Mouse (Mus musculus) forebrain, embryonic 15.5 days (tissue): ENCODE measurements around the gene Fam168a. TPM values are rescaled to one million over a fixed set of nuclear protein-coding genes. Genes with fewer than 3 reads are reported as not detected.

Experiments used
- ATAC-seq: fragments of 200-750 bp; cut with Nextera tagmentation; replicated peaks from 2 replicates; pipeline ENCODE4 v1.8.0; 2017; ENCODE audit warnings: mild to moderate bottlenecking, moderate TSS enrichment, moderate library complexity
- H3K27ac ChIP-seq: fragments of 300-500 bp; sonication (generic); replicated peaks from 2 replicates; pipeline ENCODE4 v1.5.1; 2015; ENCODE audit warnings: mild to moderate bottlenecking, inconsistent platforms
- H3K27me3 ChIP-seq: fragments of 300-500 bp; sonication (generic); 2 replicates; pipeline ENCODE4 v1.6.1; 2015; ENCODE audit warnings: inconsistent platforms
- H3K36me3 ChIP-seq: fragments of 300-500 bp; sonication (generic); 2 replicates; pipeline ENCODE4 v1.6.1; 2015; ENCODE audit warnings: mild to moderate bottlenecking, inconsistent platforms
- H3K4me1 ChIP-seq: fragments of 300-500 bp; sonication (generic); 2 replicates; pipeline ENCODE4 v1.6.1; 2015; ENCODE audit warnings: inconsistent platforms
- H3K4me2 ChIP-seq: fragments of 300-500 bp; sonication (generic); replicated peaks from 2 replicates; pipeline ENCODE4 v1.6.1; 2015; ENCODE audit warnings: mild to moderate bottlenecking, inconsistent platforms
- H3K4me3 ChIP-seq: fragments of 300-500 bp; sonication (generic); 2 replicates; pipeline ENCODE4 v1.5.1; 2015; ENCODE audit warnings: mild to moderate bottlenecking, inconsistent platforms
- H3K9ac ChIP-seq: fragments of 300-500 bp; sonication (generic); replicated peaks from 2 replicates; pipeline ENCODE4 v1.6.1; 2015; ENCODE audit warnings: mild to moderate bottlenecking, inconsistent platforms
- H3K9me3 ChIP-seq: fragments of 300-500 bp; sonication (generic); 2 replicates; pipeline ENCODE4 v1.6.1; 2016; ENCODE audit warnings: inconsistent platforms
- WGBS: fragments of 180-500 bp; shearing (Covaris S2); methylation state at CpG from one replicate; pipeline ENCODE4 v1.1.7; 2015; ENCODE audit warnings: mixed read lengths; 5-methylcytosine and 5-hydroxymethylcytosine counted together
- polyA plus RNA-seq: library from polyadenylated mRNA; unstranded; fragments of >200 nt; fragmentation: Nextera tagmentation; extraction: Ambion mirVana; gene quantifications from 2 replicates; pipeline ENCODE4 v1.2.1, GENCODE M21; 2015

Gene Fam168a
- polyA plus RNA-seq, 1 experiment from 2014 or later: 115 TPM

GRCm38 (mm10) chr7:100788291-100788690 is 81.9 kb downstream of the Fam168a start:
- Histone ChIP-seq H3K4me2 (no peak overlapping the region), H3K4me3 (no peak overlapping the region), H3K27ac (no peak overlapping the region), H3K9ac (no peak overlapping the region), H3K27me3 (no peaks in the 10 kb centered on the region), H3K36me3 (0 out of 2 replicates have a peak, but pooled peaks cover 6% of the 10 kb centered on the region), H3K9me3 (no peaks in the 10 kb centered on the region), H3K4me1 (0 out of 2 replicates have a peak, but pooled peaks cover 2% of the 10 kb centered on the region)
- ATAC-seq: no peak
- WGBS: 79% methylated on average over 1 of the region's 1 CpGs

GRCm38 (mm10) chr7:100798810-100799209 is 92.4 kb downstream of the Fam168a start:
- Histone ChIP-seq H3K4me3 (no peak overlapping the region), H3K9ac (no peak overlapping the region), H3K4me1 (no peaks in the 10 kb centered on the region), H3K9me3 (no peaks in the 10 kb centered on the region), H3K27ac (no peak overlapping the region), H3K27me3 (no peaks in the 10 kb centered on the region), H3K36me3 (no peaks in the 10 kb centered on the region), H3K4me2 (no peak overlapping the region)
- ATAC-seq: no peak
- 63% methylated on average over 3 of the region's 3 CpGs for WGBS

- Histone ChIP-seq H3K4me3 (no peak overlapping the region), H3K9me3 (no peaks in the 10 kb centered on the region), H3K4me2 (no peak overlapping the region), H3K27ac (no peak overlapping the region), H3K9ac (no peak overlapping the region), H3K27me3 (no peaks in the 10 kb centered on the region), H3K4me1 (no peaks in the 10 kb centered on the region), H3K36me3 (no peaks in the 10 kb centered on the region)
- ATAC-seq: no peak
- 71% methylated on average over 2 of the region's 2 CpGs for WGBS
Observed at GRCm38 (mm10) chr7:100805391-100805790, 99.0 kb downstream of the Fam168a start.

GRCm38 (mm10) chr7:100811912-100812311 is 105.5 kb downstream of the Fam168a start:
- no peak overlapping the region for H3K9ac ChIP-seq
- peaks cover 16% of the 10 kb centered on the region for H3K4me1 ChIP-seq
- no peak overlapping the region for H3K4me2 ChIP-seq
- H3K27ac ChIP-seq: peak overlapping the region; percentile 31
- ATAC-seq: no peak
- H3K36me3 ChIP-seq: no peaks in the 10 kb centered on the region; the same call in 1 of the 2 replicates
- no peaks in the 10 kb centered on the region for H3K27me3 ChIP-seq
- 64% methylated on average over 5 of the region's 5 CpGs for WGBS
- no peaks in the 10 kb centered on the region for H3K9me3 ChIP-seq
- no peak overlapping the region for H3K4me3 ChIP-seq

GRCm38 (mm10) chr7:100812641-100813040 is 106.2 kb downstream of the Fam168a start:
- H3K9me3 ChIP-seq: no peaks in the 10 kb centered on the region
- WGBS: 90% methylated on average over 5 of the region's 5 CpGs

GRCm38 (mm10) chr7:100815900-100816570 is 109.6 kb downstream of the Fam168a start:
- Histone ChIP-seq H3K9ac (no peak overlapping the region), H3K4me1 (peaks cover 24% of the 10 kb centered on the region), H3K27ac (peak overlapping the region; percentile 86), H3K36me3 (no peaks in the 10 kb centered on the region; the same call in 1 of the 2 replicates), H3K9me3 (no peaks in the 10 kb centered on the region), H3K27me3 (no peaks in the 10 kb centered on the region), H3K4me3 (no peak overlapping the region), H3K4me2 (no peak overlapping the region)
- peak; percentile 71 for ATAC-seq
- WGBS: 23% methylated on average over 8 of the region's 8 CpGs

More at GRCm38 (mm10) chr7:100812641-100813040, 106.2 kb downstream of the Fam168a start:
- Histone ChIP-seq H3K27me3 (no peaks in the 10 kb centered on the region), H3K4me1 (peaks cover 23% of the 10 kb centered on the region), H3K36me3 (no peaks in the 10 kb centered on the region; the same call in 1 of the 2 replicates), H3K4me3 (no peak overlapping the region), H3K27ac (peak overlapping the region; percentile 31; the same call in 1 of the 2 replicates), H3K4me2 (no peak overlapping the region), H3K9ac (no peak overlapping the region)
- ATAC-seq: no peak

GRCm38 (mm10) chr7:100816759-100817441 is 110.5 kb downstream of the Fam168a start:
- Histone ChIP-seq H3K4me1 (peaks cover 23% of the 10 kb centered on the region), H3K9ac (no peak overlapping the region), H3K36me3 (no peaks in the 10 kb centered on the region; the same call in 1 of the 2 replicates), H3K4me3 (no peak overlapping the region), H3K27me3 (no peaks in the 10 kb centered on the region), H3K9me3 (no peaks in the 10 kb centered on the region), H3K27ac (peak overlapping the region; percentile 86), H3K4me2 (no peak overlapping the region)
- peak; percentile 69; the same call in 1 of the 2 replicates for ATAC-seq
- WGBS: 38% methylated on average over 6 of the region's 6 CpGs

GRCm38 (mm10) chr7:100817442-100817760 is 111.0 kb downstream of the Fam168a start:
- WGBS: 81% methylated on average over 2 of the region's 2 CpGs
- H3K27ac ChIP-seq: peak overlapping the region; percentile 86
- ATAC-seq: no peak
- no peaks in the 10 kb centered on the region for H3K27me3 ChIP-seq
- H3K36me3 ChIP-seq: no peaks in the 10 kb centered on the region; the same call in 1 of the 2 replicates
- no peaks in the 10 kb centered on the region for H3K9me3 ChIP-seq
- H3K9ac ChIP-seq: no peak overlapping the region
- peaks cover 19% of the 10 kb centered on the region for H3K4me1 ChIP-seq
- H3K4me2 ChIP-seq: no peak overlapping the region
- no peak overlapping the region for H3K4me3 ChIP-seq

GRCm38 (mm10) chr7:100818401-100819064 is 112.1 kb downstream of the Fam168a start:
- no peak overlapping the region for H3K4me2 ChIP-seq
- H3K27ac ChIP-seq: no peak overlapping the region
- no peak for ATAC-seq
- 93% methylated on average over 4 of the region's 4 CpGs for WGBS
- no peak overlapping the region for H3K9ac ChIP-seq
- peaks cover 19% of the 10 kb centered on the region for H3K4me1 ChIP-seq
- no peaks in the 10 kb centered on the region for H3K9me3 ChIP-seq
- no peak overlapping the region for H3K4me3 ChIP-seq
- no peaks in the 10 kb centered on the region for H3K27me3 ChIP-seq
- H3K36me3 ChIP-seq: no peaks in the 10 kb centered on the region; the same call in 1 of the 2 replicates

- WGBS: 94% methylated on average over 3 of the region's 3 CpGs
- Histone ChIP-seq H3K36me3 (peaks cover 12% of the 10 kb centered on the region), H3K27me3 (no peaks in the 10 kb centered on the region), H3K4me1 (no peaks in the 10 kb centered on the region; the same call in 1 of the 2 replicates), H3K27ac (no peak overlapping the region), H3K4me3 (no peak overlapping the region), H3K9ac (no peak overlapping the region), H3K4me2 (no peak overlapping the region), H3K9me3 (no peaks in the 10 kb centered on the region)
- ATAC-seq: no peak
Observed at GRCm38 (mm10) chr7:100824661-100825060, 118.2 kb downstream of the Fam168a start.

- H3K27ac ChIP-seq: no peak overlapping the region
- 89% methylated on average over 2 of the region's 2 CpGs for whole genome bisulfite sequencing
- no peaks in the 10 kb centered on the region for H3K27me3 ChIP-seq
- no peaks in the 10 kb centered on the region for H3K9me3 ChIP-seq
- no peaks in the 10 kb centered on the region for H3K4me1 ChIP-seq
- peaks cover 23% of the 10 kb centered on the region for H3K36me3 ChIP-seq
- no peak for ATAC-seq
- no peak overlapping the region for H3K4me2 ChIP-seq
- H3K9ac ChIP-seq: no peak overlapping the region
- H3K4me3 ChIP-seq: no peak overlapping the region
Observed at GRCm38 (mm10) chr7:100828549-100828948, 122.1 kb downstream of the Fam168a start.

GRCm38 (mm10) chr7:100833859-100834258 is 127.4 kb downstream of the Fam168a start:
- no peaks in the 10 kb centered on the region for H3K27me3 ChIP-seq
- 85% methylated on average over 1 of the region's 1 CpGs for WGBS
- no peaks in the 10 kb centered on the region for H3K9me3 ChIP-seq
- no peak overlapping the region for H3K4me2 ChIP-seq
- no peaks in the 10 kb centered on the region for H3K4me1 ChIP-seq
- no peak overlapping the region for H3K27ac ChIP-seq
- no peak for ATAC-seq
- H3K36me3 ChIP-seq: peaks cover 55% of the 10 kb centered on the region
- no peak overlapping the region for H3K9ac ChIP-seq
- no peak overlapping the region for H3K4me3 ChIP-seq
